Mouse (Mus musculus) cerebellum, adult 2 months (tissue): ENCODE data around the gene Mpzl1. TPM values are rescaled to one million over a fixed set of nuclear protein-coding genes. Genes with fewer than 3 reads are reported as not detected.
A peak's percentile ranks its signal among the peaks of the same experiment; 100 is the strongest.
"Not testable (repeated sequence)": the region's sequence is repeated elsewhere in the genome, so short reads cannot be mapped to it uniquely, and the experiment has no call there.

Experiments
- DNase-seq, 2 experiments: peaks; one replicate each; pipeline ENCODE4 v3.0.0; 2021
- H3K27ac ChIP-seq: fragments of 200-500 bp; 2 replicates; pipeline ENCODE4 v1.5.1; 2012; ENCODE audit warnings: low read length, control low read depth, inconsistent platforms; ENCODE audit not compliant: insufficient read depth
- H3K27me3 ChIP-seq: fragments of 200-500 bp; 2 replicates; pipeline ENCODE4 v1.6.1; 2012; ENCODE audit warnings: inconsistent platforms, mild to moderate bottlenecking, low read length, moderate library complexity; ENCODE audit not compliant: control insufficient read depth, insufficient read depth
- H3K4me1 ChIP-seq: fragments of 200-500 bp; 2 replicates; pipeline ENCODE4 v1.6.1; 2011; ENCODE audit warnings: low read length; ENCODE audit not compliant: control insufficient read depth, insufficient read depth
- H3K4me3 ChIP-seq: fragments of 200-500 bp; replicated peaks from 2 replicates; pipeline ENCODE3; 2011; ENCODE audit warnings: mild to moderate bottlenecking, low read depth, low read length, control low read depth; ENCODE audit not compliant: insufficient read depth
- CTCF ChIP-seq: fragments of 200-500 bp; IDR thresholded peaks from 2 replicates; pipeline ENCODE4 v1.5.1; 2011; ENCODE audit warnings: low read depth, mild to moderate bottlenecking, control low read depth, low read length, moderate library complexity, borderline replicate concordance; ENCODE audit not compliant: insufficient read depth
- POLR2A ChIP-seq: fragments of 200-500 bp; IDR thresholded peaks from 2 replicates; pipeline ENCODE4 v1.6.1; 2011; ENCODE audit warnings: low read length, control low read depth, borderline replicate concordance; ENCODE audit not compliant: insufficient read depth
- WGBS: fragments of 180-500 bp; shearing (Covaris S2); methylation state at CpG from one replicate; pipeline ENCODE4 v1.1.7; 2018; 5-methylcytosine and 5-hydroxymethylcytosine counted together
- polyA plus RNA-seq: library from polyadenylated mRNA; depleted of rRNA; stranded (reverse); fragments of >200 nt; gene quantifications from 2 replicates; pipeline ENCODE4 v1.2.3, GENCODE M21; 2012; rRNA removed

The Mpzl1 gene
- 54.5 and 57.0 TPM in 2 replicates for polyA plus RNA-seq

GRCm38 (mm10) chr1:165634151-165634884 is at the start of gene Mpzl1:
Mpzl1 (minus strand) TSS chr1:165634538.
- H3K27me3 ChIP-seq: no peaks in the 10 kb centered on the region
- peaks cover 14% of the 10 kb centered on the region for H3K4me1 ChIP-seq
- 1% methylated on average over 69 of the region's 73 CpGs for WGBS
- TF ChIP-seq POLR2A (peak; percentile 92), CTCF (no peak)
- DNase-seq: peak; percentile 100
- H3K4me3 ChIP-seq: peak within 1 kb of the TSS; percentile 67
- H3K27ac ChIP-seq: peak within 1 kb of the TSS; percentile 75

DNA sequence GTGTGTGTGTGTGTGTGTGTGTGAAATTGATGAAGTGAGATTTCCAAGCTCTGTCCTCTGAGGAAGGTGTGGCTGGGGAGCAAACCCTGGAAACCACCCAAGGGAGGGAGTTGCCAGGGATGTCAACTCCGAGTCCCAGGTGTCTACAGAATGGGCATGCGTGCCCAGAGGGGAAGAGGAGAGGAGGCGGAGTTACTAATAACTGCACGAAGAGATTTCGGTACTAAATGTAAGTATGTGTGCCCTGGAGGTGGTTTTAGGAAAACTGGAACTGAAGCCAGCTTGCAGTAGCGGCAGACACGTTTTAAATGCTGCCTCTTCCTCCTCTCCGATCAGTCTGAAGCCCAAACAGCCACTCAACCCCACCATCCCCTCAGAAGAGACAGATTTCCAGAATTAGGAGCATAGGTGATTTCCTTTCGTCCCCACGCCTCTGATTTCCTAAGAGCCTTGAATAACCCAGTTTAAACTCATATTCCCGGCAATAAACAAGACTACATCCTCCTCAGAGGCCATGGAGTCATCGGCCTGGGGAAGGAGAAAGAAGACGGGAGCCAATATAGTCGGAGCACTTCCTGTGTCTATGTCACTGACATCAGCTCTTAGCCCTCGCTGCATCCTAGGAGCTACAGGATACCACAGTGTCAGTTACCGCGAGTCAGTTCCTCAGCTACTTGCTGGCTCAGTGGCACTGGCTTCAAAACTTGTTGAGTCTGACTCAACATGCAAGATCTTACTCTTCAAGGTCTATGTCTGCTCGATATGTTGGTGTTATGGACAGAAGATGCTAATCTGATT is 47.9 kb upstream of the Mpzl1 start:
- Histone ChIP-seq H3K4me1 (no peaks in the 10 kb centered on the region), H3K27ac (no peak overlapping the region), H3K27me3 (no peaks in the 10 kb centered on the region), H3K4me3 (no peak overlapping the region)
- 80% methylated on average over 18 of the region's 18 CpGs for WGBS
- TF ChIP-seq POLR2A (no peak), CTCF (no peak)
- no peak for DNase-seq

GRCm38 (mm10) chr1:165681045-165681794 is 46.9 kb upstream of the Mpzl1 start:
- Histone ChIP-seq H3K27ac (no peak overlapping the region), H3K4me1 (no peaks in the 10 kb centered on the region), H3K27me3 (no peaks in the 10 kb centered on the region), H3K4me3 (no peak overlapping the region)
- TF ChIP-seq CTCF (no peak), POLR2A (no peak)
- DNase-seq: no peak
- WGBS: 78% methylated on average over 13 of the region's 13 CpGs

DNA sequence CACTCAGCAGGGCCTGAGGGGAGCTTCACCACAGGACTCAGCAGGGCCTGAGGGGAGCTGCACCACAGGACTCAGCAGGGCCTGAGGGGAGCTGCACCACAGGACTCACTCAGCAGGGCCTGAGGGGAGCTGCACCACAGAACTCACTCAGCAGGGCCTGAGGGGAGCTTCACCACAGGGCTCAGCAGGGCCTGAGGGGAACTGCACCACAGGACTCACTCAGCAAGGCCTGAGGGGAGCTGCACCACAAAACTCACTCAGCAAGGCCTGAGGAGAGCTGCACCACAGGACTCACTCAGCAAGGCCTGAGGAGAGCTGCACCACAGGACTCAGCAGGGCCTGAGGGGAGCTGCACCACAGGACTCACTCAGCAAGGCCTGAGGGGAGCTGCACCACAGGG is 45.7 kb upstream of the Mpzl1 start:
- not testable (repeated sequence) for H3K27ac ChIP-seq, H3K27me3 ChIP-seq, DNase-seq, H3K4me3 ChIP-seq, H3K4me1 ChIP-seq

- 60% methylated on average over 3 of the region's 3 CpGs for WGBS
- DNase-seq: no peak
- H3K27me3 ChIP-seq: no peaks in the 10 kb centered on the region
- H3K4me3 ChIP-seq: no peak overlapping the region
- H3K4me1 ChIP-seq: no peaks in the 10 kb centered on the region
- no peak for TF ChIP-seq POLR2A
- H3K27ac ChIP-seq: no peak overlapping the region
Observed at GRCm38 (mm10) chr1:165679618-165679997, 45.3 kb upstream of the Mpzl1 start.

GRCm38 (mm10) chr1:165678861-165679617 is 44.7 kb upstream of the Mpzl1 start:
- Histone ChIP-seq H3K4me1 (no peaks in the 10 kb centered on the region), H3K27ac (no peak overlapping the region), H3K4me3 (no peak overlapping the region), H3K27me3 (no peaks in the 10 kb centered on the region)
- no peak for TF ChIP-seq POLR2A
- TF ChIP-seq CTCF: 0 out of 2 replicates have a peak, but pooled peaks have one; percentile 3
- 76% methylated on average over 15 of the region's 15 CpGs for WGBS
- no peak for DNase-seq

DNA sequence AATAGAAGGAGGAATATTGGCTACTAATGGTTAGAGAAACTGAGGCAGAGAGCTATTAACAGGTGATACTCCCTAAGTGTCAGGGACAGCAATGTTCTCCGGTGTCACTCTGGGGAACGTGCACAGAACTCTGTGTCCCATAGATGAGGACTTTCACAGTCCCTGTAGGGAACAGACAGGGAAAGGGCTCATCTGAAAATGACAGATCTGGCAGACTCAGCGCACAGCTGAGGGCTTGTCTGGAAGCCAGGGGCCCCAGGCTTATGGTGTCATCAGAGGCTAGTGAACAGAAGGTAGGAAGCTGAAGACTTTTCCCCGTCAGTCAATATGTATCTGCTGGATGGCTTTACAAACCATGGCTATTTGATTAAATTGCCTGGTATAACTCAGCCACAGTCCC is 43.2 kb upstream of the Mpzl1 start:
- no peaks in the 10 kb centered on the region for H3K27me3 ChIP-seq
- no peak overlapping the region for H3K4me3 ChIP-seq
- no peaks in the 10 kb centered on the region for H3K4me1 ChIP-seq
- DNase-seq: no peak
- TF ChIP-seq POLR2A: no peak
- no peak for TF ChIP-seq CTCF
- 20% methylated on average over 4 of the region's 4 CpGs for WGBS
- H3K27ac ChIP-seq: no peak overlapping the region
